Mouse (Mus musculus): Measurements from ENCODE around the gene Camta1.

Gene Camta1

DNA sequence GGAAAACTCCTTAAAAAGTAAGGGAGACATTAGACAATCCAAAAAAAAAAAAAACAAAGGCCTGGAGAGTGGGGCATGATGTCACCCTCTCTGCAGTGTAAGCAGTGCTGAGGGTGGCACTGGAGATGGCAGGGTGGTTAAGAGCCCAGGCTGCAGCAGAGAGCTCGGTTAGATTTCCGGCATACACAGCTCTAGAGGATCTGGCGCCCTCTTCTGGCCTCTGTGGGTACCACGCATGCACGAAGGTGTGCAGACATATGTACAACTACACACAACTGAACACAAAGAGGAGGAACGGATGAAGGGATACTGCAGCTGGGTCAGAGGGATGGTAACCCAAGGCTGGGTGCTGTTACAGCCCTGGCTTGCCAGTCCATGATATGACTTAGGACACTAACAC lies 854.7 kb downstream of the Camta1 start:
- DNase-seq (ENCODE audit: low read depth, low spot score), result peak; percentile 41
- Histone ChIP-seq H3K27me3 (ENCODE audit: control insufficient read depth, insufficient read depth, low read length, poor library complexity, severe bottlenecking) (no peaks in the 10 kb centered on the region), H3K36me3 (ENCODE audit: control insufficient read depth, insufficient read depth, low read length, poor library complexity, severe bottlenecking) (no peaks in the 10 kb centered on the region)

DNA sequence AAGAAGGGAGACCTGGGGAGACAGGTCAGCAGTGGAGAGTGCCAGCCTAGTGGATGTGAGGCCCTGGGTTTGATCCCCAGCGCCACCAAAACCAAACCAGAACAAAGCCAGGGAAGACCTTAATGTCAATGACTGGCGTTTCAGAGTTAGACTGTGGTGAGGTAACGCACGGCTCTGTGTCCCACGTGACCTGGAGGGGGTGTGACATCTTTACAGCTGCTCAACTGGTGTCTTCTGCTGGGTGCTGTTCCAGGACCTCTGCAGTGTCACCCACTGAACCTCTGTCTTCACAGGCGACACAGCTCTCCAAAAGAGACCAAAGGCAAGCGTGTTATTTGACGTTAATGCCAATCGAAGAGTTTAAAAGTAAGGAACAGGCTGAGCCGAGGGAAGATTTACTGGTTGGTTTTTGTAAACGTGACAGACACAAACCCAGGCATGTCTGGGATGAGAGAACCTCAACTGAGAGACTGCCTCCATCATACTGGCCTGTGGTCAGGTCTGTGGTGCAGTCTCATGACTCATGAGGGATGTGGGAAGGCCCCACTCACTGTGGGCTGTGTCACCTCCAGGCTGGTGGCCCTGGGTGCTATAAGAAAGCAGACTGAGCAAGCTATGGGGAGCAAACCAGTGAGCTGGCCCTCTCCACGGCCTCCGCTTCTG lies 855.9 kb downstream of the Camta1 start:
- no peaks in the 10 kb centered on the region for H3K27me3 ChIP-seq (ENCODE audit: control insufficient read depth, insufficient read depth, low read length, poor library complexity, severe bottlenecking)
- no peak for DNase-seq (ENCODE audit: low read depth, low spot score)
- no peaks in the 10 kb centered on the region for H3K36me3 ChIP-seq (ENCODE audit: control insufficient read depth, insufficient read depth, low read length, poor library complexity, severe bottlenecking)

GRCm38 (mm10) chr4:151001397-151001796 lies 860.3 kb downstream of the Camta1 start:
- DNase-seq (ENCODE audit: low read depth, low spot score), result no peak
- no peaks in the 10 kb centered on the region for H3K27me3 ChIP-seq (ENCODE audit: control insufficient read depth, insufficient read depth, low read length, poor library complexity, severe bottlenecking)

GRCm38 (mm10) chr4:150998626-150999025 lies 863.0 kb downstream of the Camta1 start:
- Histone ChIP-seq H3K36me3 (ENCODE audit: control insufficient read depth, insufficient read depth, low read length, poor library complexity, severe bottlenecking) (no peaks in the 10 kb centered on the region), H3K27me3 (ENCODE audit: control insufficient read depth, insufficient read depth, low read length, poor library complexity, severe bottlenecking) (no peaks in the 10 kb centered on the region)
- no peak for DNase-seq (ENCODE audit: low read depth, low spot score)

More at GRCm38 (mm10) chr4:151001397-151001796, 860.3 kb downstream of the Camta1 start:
- no peaks in the 10 kb centered on the region for H3K36me3 ChIP-seq (ENCODE audit: control insufficient read depth, insufficient read depth, low read length, poor library complexity, severe bottlenecking)

GRCm38 (mm10) chr4:150996797-150997196 lies 864.9 kb downstream of the Camta1 start, which contains the start of gene Uts2:
Uts2 (plus strand) TSS chr4:150997097.
- Histone ChIP-seq H3K36me3 (ENCODE audit: control insufficient read depth, insufficient read depth, low read length, poor library complexity, severe bottlenecking) (no peaks in the 10 kb centered on the region), H3K27me3 (ENCODE audit: control insufficient read depth, insufficient read depth, low read length, poor library complexity, severe bottlenecking) (no peaks in the 10 kb centered on the region)
- no peak for DNase-seq (ENCODE audit: low read depth, low spot score)

DNA sequence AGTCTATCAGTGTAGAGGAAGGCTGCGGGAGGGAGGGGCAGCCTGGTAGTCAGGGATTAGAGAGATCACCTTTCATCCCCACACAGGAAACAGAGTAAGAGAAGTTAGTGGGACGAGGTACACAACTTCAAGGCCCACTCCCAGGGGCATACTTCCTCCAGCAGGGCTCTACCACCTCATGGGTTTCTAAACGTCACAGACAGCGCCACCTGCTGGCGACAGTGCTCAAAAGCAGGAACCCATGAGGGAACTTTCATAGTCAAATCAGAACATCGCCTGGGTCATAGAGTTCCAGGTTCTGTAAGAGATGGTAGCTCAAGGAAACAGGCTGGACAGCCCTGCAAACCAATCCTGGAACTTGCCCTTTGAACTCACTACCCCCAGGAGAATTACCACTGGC lies 871.5 kb downstream of the Camta1 start:
- no peaks in the 10 kb centered on the region for H3K36me3 ChIP-seq (ENCODE audit: control insufficient read depth, insufficient read depth, low read length, poor library complexity, severe bottlenecking)
- H3K27me3 ChIP-seq (ENCODE audit: control insufficient read depth, insufficient read depth, low read length, poor library complexity, severe bottlenecking), result no peaks in the 10 kb centered on the region
- peak; percentile 39 for DNase-seq (ENCODE audit: low read depth, low spot score)

GRCm38 (mm10) chr4:150980153-150980552 lies 881.5 kb downstream of the Camta1 start:
- Histone ChIP-seq H3K36me3 (ENCODE audit: control insufficient read depth, insufficient read depth, low read length, poor library complexity, severe bottlenecking) (no peaks in the 10 kb centered on the region), H3K27me3 (ENCODE audit: control insufficient read depth, insufficient read depth, low read length, poor library complexity, severe bottlenecking) (no peaks in the 10 kb centered on the region)
- DNase-seq (ENCODE audit: low read depth, low spot score), result no peak

GRCm38 (mm10) chr4:150979455-150979854 lies 882.2 kb downstream of the Camta1 start:
- Histone ChIP-seq H3K27me3 (ENCODE audit: control insufficient read depth, insufficient read depth, low read length, poor library complexity, severe bottlenecking) (no peaks in the 10 kb centered on the region), H3K36me3 (ENCODE audit: control insufficient read depth, insufficient read depth, low read length, poor library complexity, severe bottlenecking) (no peaks in the 10 kb centered on the region)
- no peak for DNase-seq (ENCODE audit: low read depth, low spot score)

- no peaks in the 10 kb centered on the region for H3K36me3 ChIP-seq (ENCODE audit: control insufficient read depth, insufficient read depth, low read length, poor library complexity, severe bottlenecking)
- DNase-seq (ENCODE audit: low read depth, low spot score), result no peak
- no peaks in the 10 kb centered on the region for H3K27me3 ChIP-seq (ENCODE audit: control insufficient read depth, insufficient read depth, low read length, poor library complexity, severe bottlenecking)
These were observed 883.3 kb downstream of the Camta1 start for GRCm38 (mm10) chr4:150978156-150978910.

GRCm38 (mm10) chr4:150975145-150975544 lies 886.5 kb downstream of the Camta1 start:
- Histone ChIP-seq H3K27me3 (ENCODE audit: control insufficient read depth, insufficient read depth, low read length, poor library complexity, severe bottlenecking) (no peaks in the 10 kb centered on the region), H3K36me3 (ENCODE audit: control insufficient read depth, insufficient read depth, low read length, poor library complexity, severe bottlenecking) (no peaks in the 10 kb centered on the region)
- no peak for DNase-seq (ENCODE audit: low read depth, low spot score)

DNA sequence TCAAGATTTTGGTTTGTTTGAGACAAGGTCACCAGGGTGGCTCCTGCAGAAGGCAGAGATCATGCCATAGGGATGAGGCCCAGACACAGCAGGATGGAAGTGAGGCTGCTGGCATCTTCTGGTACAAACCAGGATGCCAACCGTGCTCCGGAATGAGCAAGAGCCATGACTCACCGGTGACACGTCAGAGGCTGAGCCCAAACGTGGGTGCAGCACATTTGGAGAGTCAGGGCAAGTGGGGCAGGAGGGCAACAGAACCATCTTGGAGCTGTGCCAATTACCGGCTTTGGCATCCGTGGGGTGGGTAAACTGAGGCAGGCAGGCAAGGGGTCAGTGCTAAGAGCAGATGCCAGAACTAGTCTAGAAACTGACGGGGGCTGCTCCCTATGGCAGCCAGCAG lies 888.4 kb downstream of the Camta1 start:
- no peaks in the 10 kb centered on the region for H3K27me3 ChIP-seq (ENCODE audit: control insufficient read depth, insufficient read depth, low read length, poor library complexity, severe bottlenecking)
- no peak for DNase-seq (ENCODE audit: low read depth, low spot score)
- H3K36me3 ChIP-seq (ENCODE audit: control insufficient read depth, insufficient read depth, low read length, poor library complexity, severe bottlenecking), result no peaks in the 10 kb centered on the region

GRCm38 (mm10) chr4:150968956-150969355 lies 892.7 kb downstream of the Camta1 start:
- DNase-seq (ENCODE audit: low read depth, low spot score), result no peak
- Histone ChIP-seq H3K27me3 (ENCODE audit: control insufficient read depth, insufficient read depth, low read length, poor library complexity, severe bottlenecking) (no peaks in the 10 kb centered on the region), H3K36me3 (ENCODE audit: control insufficient read depth, insufficient read depth, low read length, poor library complexity, severe bottlenecking) (no peaks in the 10 kb centered on the region)

- no peaks in the 10 kb centered on the region for H3K27me3 ChIP-seq (ENCODE audit: control insufficient read depth, insufficient read depth, low read length, poor library complexity, severe bottlenecking)
- H3K36me3 ChIP-seq (ENCODE audit: control insufficient read depth, insufficient read depth, low read length, poor library complexity, severe bottlenecking), result no peaks in the 10 kb centered on the region
- DNase-seq (ENCODE audit: low read depth, low spot score), result peak; percentile 49
These were observed 895.1 kb downstream of the Camta1 start for GRCm38 (mm10) chr4:150966556-150966955.

DNA sequence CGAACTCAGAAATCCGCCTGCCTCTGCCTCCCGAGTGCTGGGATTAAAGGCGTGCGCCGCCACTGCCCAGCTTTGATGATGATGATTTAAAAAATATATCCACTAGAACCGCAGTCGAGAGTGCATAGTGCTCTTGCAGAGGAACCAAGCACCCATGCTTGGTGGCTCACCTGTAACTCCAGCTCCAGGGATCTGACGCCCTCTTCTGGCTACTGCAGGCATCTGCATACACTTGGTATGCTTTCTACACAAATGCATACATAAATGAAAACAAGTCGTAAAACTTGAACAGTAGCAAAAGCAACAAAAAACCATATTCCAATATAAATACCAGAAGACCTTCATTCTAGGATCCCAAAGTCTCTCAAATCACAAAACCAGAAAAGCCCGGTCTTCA lies 896.1 kb downstream of the Camta1 start:
- Histone ChIP-seq H3K27me3 (ENCODE audit: control insufficient read depth, insufficient read depth, low read length, poor library complexity, severe bottlenecking) (no peaks in the 10 kb centered on the region), H3K36me3 (ENCODE audit: control insufficient read depth, insufficient read depth, low read length, poor library complexity, severe bottlenecking) (no peaks in the 10 kb centered on the region)
- peak; percentile 13 for DNase-seq (ENCODE audit: low read depth, low spot score)
